ENCODE assay signal across 7 mouse cellular contexts in the genomic region with DNA sequence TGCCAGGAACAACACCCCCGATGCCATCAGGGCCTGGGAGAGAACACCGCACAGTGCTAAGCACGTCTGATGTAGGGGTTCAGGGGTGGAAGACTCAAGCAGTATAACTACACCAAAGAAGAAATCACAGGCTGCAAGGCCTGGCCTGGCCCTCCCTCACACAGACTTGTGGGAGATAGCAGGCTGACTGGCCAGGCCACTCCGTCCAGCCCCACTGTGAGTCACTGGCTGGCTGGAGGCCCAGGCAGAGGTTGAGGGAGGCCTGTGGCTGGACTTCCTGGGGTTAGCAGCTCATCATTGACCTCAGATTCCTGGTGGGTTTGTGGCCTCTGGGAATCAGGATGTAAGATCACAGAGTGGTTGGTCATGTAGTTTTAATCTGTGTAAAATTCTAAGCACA. TPM values are rescaled to one million over a fixed set of nuclear protein-coding genes. Genes with fewer than 3 reads are reported as not detected.
DNase-seq lines count a peak whose midpoint lies in the region; ATAC-seq lines count a peak whose summit lies in the region.

No protein-coding gene starts in this region.

- intact Hi-C loops in gastrocnemius, postnatal 14 days (cut with DNase I; ENCODE audit: low total_unique reads): no loop called here

- peak; percentile 98 for DNase-seq in 3134 (ENCODE audit: extremely low read depth, insufficient read length, low spot score)
- DNase-seq in NIH3T3 (ENCODE audit: low read depth): peak; percentile 98
- DNase-seq in gastrocnemius, postnatal 14 days: peak; percentile 95
- peak; percentile 81 for DNase-seq in kidney, adult 18-20 months
- peak; percentile 88 for DNase-seq in lung, postnatal 25 days (ENCODE audit: low spot score)

- no peak for ATAC-seq in megakaryocyte progenitor cell, adult 5-6 weeks (replicated peaks; ENCODE audit: poor library complexity)
- ATAC-seq in erythroblast, adult 5-6 weeks (replicated peaks; ENCODE audit: low FRiP score, poor library complexity, severe bottlenecking): no peak

RNA-seq across cellular contexts. Expression of gene Eml1, which starts 22.9 kb away (rescaled TPM):
- 100 to 1,000 TPM; 114 to 127 TPM for total RNA-seq in gastrocnemius, postnatal 14 days (2021)
- total RNA-seq in megakaryocyte progenitor cell, adult 5-6 weeks (2015): 0.07 TPM in 1 of 2 replicates, not detected in the other
- total RNA-seq in megakaryocyte progenitor cell, adult 5-6 weeks (2017): not detected in 2 replicates
- total RNA-seq in erythroblast, adult 5-6 weeks (2015; ENCODE audit: low replicate concordance): not detected in 2 replicates
- total RNA-seq in erythroblast, adult 5-6 weeks (2017; ENCODE audit: low replicate concordance): not detected in 2 replicates

RNA-seq across cellular contexts. Expression of gene Cyp46a1, which starts 59.5 kb away (rescaled TPM):
- total RNA-seq in gastrocnemius, postnatal 14 days (2021): under 1 TPM; 0.35 to 0.62 TPM
- total RNA-seq in megakaryocyte progenitor cell, adult 5-6 weeks (2015): 0.10 and 0.51 TPM in 2 replicates
- not detected in 2 replicates for total RNA-seq in megakaryocyte progenitor cell, adult 5-6 weeks (2017)
- not detected in 2 replicates for total RNA-seq in erythroblast, adult 5-6 weeks (2015; ENCODE audit: low replicate concordance)
- total RNA-seq in erythroblast, adult 5-6 weeks (2017; ENCODE audit: low replicate concordance): 0.84 TPM in 1 of 2 replicates, not detected in the other

Comparison
In these comparisons a context has a peak if more than half of its experiments do, and no peak if none do; other contexts are left out.
1. RNA of gene Eml1, which starts 22.9 kb away (total RNA-seq): 114 to 127 TPM in gastrocnemius, postnatal 14 days; 0.07 TPM in megakaryocyte progenitor cell, adult 5-6 weeks and not detected in erythroblast, adult 5-6 weeks; every median in the first group is over 100 times any median in the second.
2. Peak in every context shown above with its lines, with median percentiles within 50 percentile points of each other: DNase-seq.